Mouse (Mus musculus): ENCODE measurements around the gene Gjc3. TPM values are rescaled to one million over a fixed set of nuclear protein-coding genes. Genes with fewer than 3 reads are reported as not detected.
"Not testable (repeated sequence)": the region's sequence is repeated elsewhere in the genome, so short reads cannot be mapped to it uniquely, and the experiment has no call there.

Gene Gjc3
- polyA plus RNA-seq, 1 experiment from 2014 or later = 0.05 TPM

DNA sequence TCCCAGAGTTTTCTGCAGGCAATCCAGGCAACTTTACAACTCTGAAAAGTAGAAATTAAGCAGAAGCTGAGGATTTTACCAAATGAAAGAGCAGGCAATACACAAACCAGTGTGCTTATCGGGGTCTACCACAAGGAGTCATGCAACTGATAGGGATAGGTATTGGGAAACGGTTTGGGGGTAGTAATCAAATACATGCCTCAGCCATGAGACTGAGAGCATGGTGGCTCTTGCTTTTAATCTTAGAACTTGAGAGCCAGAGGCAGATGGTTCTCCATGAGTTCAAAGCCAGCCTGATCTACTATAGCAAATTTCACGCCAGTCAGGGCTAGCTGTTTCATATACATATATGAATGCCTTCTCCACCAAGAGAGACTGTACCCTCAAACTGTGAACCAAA lies 6.5 kb downstream of the Gjc3 start:
- Histone ChIP-seq H3K27ac (ENCODE audit: poor library complexity, severe bottlenecking) (no peak overlapping the region), H3K4me3 (no peak overlapping the region), H3K9ac (no peak overlapping the region), H3K4me2 (no peak overlapping the region), H3K36me3 (no peaks in the 10 kb centered on the region), H3K4me1 (replicated peaks) (no peaks in the 10 kb centered on the region), H3K9me3 (replicated peaks) (0 out of 2 replicates have a peak, but pooled peaks cover 3% of the 10 kb centered on the region), H3K27me3 (replicated peaks) (no peaks in the 10 kb centered on the region)
- ATAC-seq (ENCODE audit: insufficient number of reproducible peaks, low FRiP score) = no peak
- 77% methylated on average over 3 of the region's 3 CpGs for WGBS

DNA sequence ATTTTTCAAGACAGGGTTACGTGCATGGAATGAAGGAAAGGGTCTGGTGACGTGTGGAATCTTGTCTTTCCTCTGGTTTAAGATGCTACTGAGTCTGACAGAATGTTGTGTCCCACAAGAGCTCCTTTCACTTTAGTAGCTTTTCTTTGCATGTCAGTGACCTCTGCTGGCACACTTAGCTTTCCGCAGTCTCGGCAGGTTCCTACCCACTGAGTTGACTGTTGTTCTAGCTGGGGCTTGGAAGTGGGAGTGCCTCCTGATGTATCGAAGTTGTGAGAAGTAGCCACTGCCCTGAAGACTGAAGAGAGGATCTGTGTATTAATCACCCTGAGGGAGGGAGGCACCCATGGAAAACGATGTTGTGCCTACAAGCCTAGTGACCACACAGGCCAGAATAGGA lies 11.7 kb downstream of the Gjc3 start:
- ATAC-seq (ENCODE audit: insufficient number of reproducible peaks, low FRiP score) = no peak
- no peaks in the 10 kb centered on the region for H3K27me3 ChIP-seq (replicated peaks)
- no peak overlapping the region for H3K4me3 ChIP-seq
- H3K4me1 ChIP-seq (replicated peaks) = no peaks in the 10 kb centered on the region
- no peaks in the 10 kb centered on the region for H3K36me3 ChIP-seq
- no peak overlapping the region for H3K9ac ChIP-seq
- WGBS = 40% methylated on average over 6 of the region's 6 CpGs
- H3K27ac ChIP-seq (ENCODE audit: poor library complexity, severe bottlenecking) = no peak overlapping the region
- H3K4me2 ChIP-seq = no peak overlapping the region
- H3K9me3 ChIP-seq (replicated peaks) = no peaks in the 10 kb centered on the region

DNA sequence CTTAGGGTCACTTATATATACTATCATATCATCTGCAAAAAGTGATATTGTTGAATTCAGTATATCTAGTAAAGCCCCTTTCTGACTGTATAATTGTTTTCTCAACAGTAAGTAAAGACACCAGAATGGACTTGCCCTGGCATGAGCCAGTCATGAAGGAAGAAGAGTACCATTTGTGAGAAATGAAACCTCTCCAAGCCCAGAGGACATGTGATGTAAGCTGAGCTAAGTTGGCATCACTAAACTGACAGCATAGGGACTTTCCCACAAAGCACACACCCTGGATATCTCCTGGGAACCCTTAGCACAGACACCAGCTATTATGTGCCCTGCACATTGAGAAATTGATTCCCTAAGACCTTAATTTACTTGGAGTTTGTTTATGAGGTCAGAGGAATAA lies 15.6 kb downstream of the Gjc3 start:
- H3K4me1 ChIP-seq (replicated peaks) = no peaks in the 10 kb centered on the region
- H3K9me3 ChIP-seq (replicated peaks) = no peaks in the 10 kb centered on the region
- ATAC-seq (ENCODE audit: insufficient number of reproducible peaks, low FRiP score) = no peak

DNA sequence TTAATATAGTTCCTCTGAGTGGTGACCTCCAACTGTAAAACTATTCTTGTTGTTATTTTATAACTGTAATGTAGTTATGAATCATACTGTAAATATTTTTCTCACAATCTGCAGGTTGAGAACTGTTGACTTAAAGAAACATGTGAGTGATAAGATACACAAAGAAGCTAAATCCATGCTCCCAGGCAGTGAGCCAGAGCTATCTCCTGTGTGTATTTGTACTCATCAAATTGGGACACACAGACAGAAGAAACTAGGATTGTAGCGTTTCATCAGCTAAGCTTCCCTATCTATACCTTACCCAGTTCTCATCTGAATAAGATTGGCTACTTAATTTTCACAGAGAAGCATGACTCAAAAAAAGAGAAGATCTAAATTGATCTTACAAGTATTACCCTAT lies 19.8 kb downstream of the Gjc3 start:
- Histone ChIP-seq H3K4me2 (no peak overlapping the region), H3K4me3 (no peak overlapping the region), H3K36me3 (no peaks in the 10 kb centered on the region), H3K27me3 (replicated peaks) (0 out of 2 replicates have a peak, but pooled peaks cover 2% of the 10 kb centered on the region), H3K9me3 (replicated peaks) (no peaks in the 10 kb centered on the region), H3K4me1 (replicated peaks) (no peaks in the 10 kb centered on the region), H3K27ac (ENCODE audit: poor library complexity, severe bottlenecking) (no peak overlapping the region), H3K9ac (no peak overlapping the region)
- WGBS = 51% methylated on average over 1 of the region's 1 CpGs
- ATAC-seq (ENCODE audit: insufficient number of reproducible peaks, low FRiP score) = no peak

More for the DNA sequence above, 15.6 kb downstream of the Gjc3 start:
- Histone ChIP-seq H3K36me3 (no peaks in the 10 kb centered on the region), H3K9ac (no peak overlapping the region), H3K27me3 (replicated peaks) (0 out of 2 replicates have a peak, but pooled peaks cover 2% of the 10 kb centered on the region), H3K4me3 (no peak overlapping the region), H3K4me2 (no peak overlapping the region), H3K27ac (ENCODE audit: poor library complexity, severe bottlenecking) (no peak overlapping the region)

DNA sequence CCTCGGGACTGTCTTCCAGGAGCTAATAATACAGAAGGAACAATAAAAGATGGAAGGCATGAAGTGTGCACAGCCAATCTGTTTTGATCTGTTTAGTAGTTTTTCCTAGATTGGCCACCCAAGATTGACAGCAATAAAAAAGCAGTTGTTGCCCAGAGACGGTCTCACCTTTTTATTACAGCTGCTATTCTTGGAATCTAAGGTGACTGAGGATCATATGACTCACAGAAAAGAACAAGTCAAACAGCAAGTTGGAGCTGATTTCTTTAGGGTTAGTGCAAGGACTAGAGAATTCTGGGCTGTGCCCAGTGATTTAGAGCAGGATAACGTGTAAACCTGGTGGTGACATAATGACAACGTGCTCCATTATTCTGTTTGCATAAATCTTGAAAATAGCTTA lies 21.9 kb downstream of the Gjc3 start:
- 81% methylated on average over 4 of the region's 4 CpGs for WGBS

DNA sequence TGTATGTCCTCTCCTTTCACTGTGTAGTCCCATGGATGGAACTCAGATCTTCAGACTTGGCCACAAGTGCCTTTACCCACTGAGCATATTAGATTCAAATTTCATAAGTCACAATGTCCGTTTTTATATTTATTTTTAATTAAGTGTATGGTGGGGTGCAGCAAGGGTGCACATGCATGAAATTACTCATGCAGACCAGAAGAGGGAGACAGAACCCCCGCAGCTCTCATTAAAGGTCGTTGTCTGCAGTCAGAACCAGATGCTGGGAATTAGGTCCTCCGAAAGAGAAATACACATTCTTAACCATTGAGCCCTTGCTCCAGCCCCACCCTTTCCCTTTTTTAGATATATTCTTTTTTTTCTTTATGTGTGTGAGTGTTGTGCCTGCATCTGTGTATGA lies 25.7 kb downstream of the Gjc3 start:
- Histone ChIP-seq H3K36me3 (no peaks in the 10 kb centered on the region), H3K27me3 (replicated peaks) (no peaks in the 10 kb centered on the region), H3K4me2 (no peak overlapping the region), H3K4me3 (no peak overlapping the region), H3K9ac (no peak overlapping the region), H3K4me1 (replicated peaks) (no peaks in the 10 kb centered on the region), H3K27ac (ENCODE audit: poor library complexity, severe bottlenecking) (no peak overlapping the region), H3K9me3 (replicated peaks) (peaks cover 4% of the 10 kb centered on the region; the same call in 1 of the 2 replicates)
- 58% methylated on average over 4 of the region's 4 CpGs for WGBS
- no peak for ATAC-seq (ENCODE audit: insufficient number of reproducible peaks, low FRiP score)

More for the DNA sequence above, 21.9 kb downstream of the Gjc3 start:
- Histone ChIP-seq H3K9me3 (replicated peaks) (peaks cover 4% of the 10 kb centered on the region; the same call in 1 of the 2 replicates), H3K4me2 (no peak overlapping the region), H3K27ac (ENCODE audit: poor library complexity, severe bottlenecking) (no peak overlapping the region), H3K9ac (no peak overlapping the region), H3K27me3 (replicated peaks) (0 out of 2 replicates have a peak, but pooled peaks cover 2% of the 10 kb centered on the region), H3K4me3 (no peak overlapping the region), H3K36me3 (no peaks in the 10 kb centered on the region), H3K4me1 (replicated peaks) (no peaks in the 10 kb centered on the region)
- ATAC-seq (ENCODE audit: insufficient number of reproducible peaks, low FRiP score) = no peak

DNA sequence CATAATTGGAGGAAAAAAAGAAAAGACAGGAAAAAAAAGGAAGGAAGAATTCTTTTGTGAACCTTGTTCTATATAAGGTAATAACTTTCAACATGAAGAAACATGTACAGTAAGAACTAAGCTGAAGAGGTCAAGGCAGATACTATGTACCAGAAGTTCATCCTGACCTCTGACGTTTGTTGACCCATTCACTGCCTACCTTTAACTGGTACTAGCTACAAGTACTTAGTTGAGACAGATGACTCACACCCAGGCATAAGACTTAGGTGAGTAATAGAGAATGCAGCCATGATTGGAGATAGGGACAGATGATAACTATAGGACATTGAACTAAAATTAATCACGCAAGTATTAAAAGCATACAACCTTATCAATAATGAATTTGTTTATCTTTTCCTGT lies 26.4 kb downstream of the Gjc3 start:
- 77% methylated on average over 2 of the region's 2 CpGs for WGBS
- H3K4me2 ChIP-seq = no peak overlapping the region
- H3K9me3 ChIP-seq (replicated peaks) = peaks cover 4% of the 10 kb centered on the region; the same call in 1 of the 2 replicates
- H3K27me3 ChIP-seq (replicated peaks) = no peaks in the 10 kb centered on the region
- H3K9ac ChIP-seq = no peak overlapping the region
- H3K4me1 ChIP-seq (replicated peaks) = no peaks in the 10 kb centered on the region
- no peak for ATAC-seq (ENCODE audit: insufficient number of reproducible peaks, low FRiP score)
- H3K36me3 ChIP-seq = no peaks in the 10 kb centered on the region
- no peak overlapping the region for H3K4me3 ChIP-seq
- no peak overlapping the region for H3K27ac ChIP-seq (ENCODE audit: poor library complexity, severe bottlenecking)

DNA sequence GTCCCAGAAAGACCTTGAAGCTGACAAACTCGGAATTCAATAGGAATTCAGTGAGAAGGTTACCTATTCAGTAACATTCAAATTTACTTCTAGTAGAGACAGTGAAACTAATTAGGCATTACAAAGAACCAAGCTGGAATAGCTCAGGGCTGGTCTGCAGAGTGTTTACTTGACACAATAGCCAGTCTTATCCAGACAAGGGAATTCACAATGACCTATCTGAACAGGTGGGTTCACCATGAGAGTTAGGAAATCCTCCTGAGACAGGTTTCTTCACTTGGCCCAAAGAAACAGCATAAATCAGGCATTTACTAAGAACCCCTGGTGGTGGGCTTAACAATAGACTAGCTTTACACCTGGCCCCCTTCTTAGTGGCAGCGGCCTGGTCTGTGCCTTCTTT lies 29.0 kb downstream of the Gjc3 start:
- 64% methylated on average over 2 of the region's 2 CpGs for WGBS

DNA sequence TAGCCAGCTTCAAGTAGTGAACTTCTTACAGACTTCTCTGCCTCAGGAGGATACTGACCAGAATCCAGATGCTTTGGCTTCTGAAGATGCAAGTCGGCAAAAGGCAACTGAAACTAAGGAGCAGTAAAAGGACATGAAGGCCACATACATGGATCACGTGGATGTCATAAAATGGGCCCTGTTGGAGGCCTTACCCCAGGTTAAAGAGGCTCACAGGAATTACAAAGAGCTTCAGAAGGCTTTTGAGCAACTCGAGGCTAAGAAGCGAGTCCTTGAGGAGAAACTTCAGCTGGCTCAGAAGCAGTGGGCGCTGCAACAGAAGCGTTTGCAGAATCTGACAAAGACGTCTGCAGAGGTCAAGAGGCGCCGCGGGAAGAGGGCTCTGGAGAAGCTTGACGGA lies 34.5 kb downstream of the Gjc3 start:
- Histone ChIP-seq H3K9me3 (replicated peaks) (no peaks in the 10 kb centered on the region), H3K36me3 (no peaks in the 10 kb centered on the region), H3K4me1 (replicated peaks) (no peaks in the 10 kb centered on the region), H3K27me3 (replicated peaks) (no peaks in the 10 kb centered on the region), H3K9ac (no peak overlapping the region), H3K4me2 (no peak overlapping the region), H3K27ac (ENCODE audit: poor library complexity, severe bottlenecking) (no peak overlapping the region), H3K4me3 (no peak overlapping the region)
- 67% methylated on average over 11 of the region's 11 CpGs for WGBS
- ATAC-seq (ENCODE audit: insufficient number of reproducible peaks, low FRiP score) = no peak

More for the DNA sequence above, 29.0 kb downstream of the Gjc3 start:
- H3K4me3 ChIP-seq; H3K36me3 ChIP-seq; ATAC-seq (ENCODE audit: insufficient number of reproducible peaks, low FRiP score); H3K4me1 ChIP-seq (replicated peaks); H3K27me3 ChIP-seq (replicated peaks); H3K9me3 ChIP-seq (replicated peaks); H3K4me2 ChIP-seq; H3K9ac ChIP-seq; H3K27ac ChIP-seq (ENCODE audit: poor library complexity, severe bottlenecking): not testable (repeated sequence)

DNA sequence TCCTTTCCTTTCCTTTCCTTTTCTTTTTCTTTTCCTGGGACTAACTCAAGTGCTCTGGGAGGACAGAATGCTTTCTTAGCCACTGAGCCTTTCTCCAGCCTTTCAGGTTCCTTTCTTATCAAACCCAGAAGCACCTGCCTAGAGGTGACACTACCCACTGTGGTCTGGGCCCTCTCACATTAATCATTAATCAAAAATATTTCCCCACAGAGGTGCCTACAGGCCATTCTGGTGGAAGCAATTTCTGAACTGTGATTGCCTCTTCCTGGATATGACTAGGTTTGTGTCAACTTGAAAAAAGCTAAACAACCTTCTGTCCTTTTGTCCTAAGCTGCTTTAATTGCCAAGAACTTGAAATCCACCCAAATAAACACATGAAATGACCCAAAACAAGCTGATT lies 40.7 kb downstream of the Gjc3 start:
- H3K4me2 ChIP-seq = no peak overlapping the region
- no peaks in the 10 kb centered on the region for H3K4me1 ChIP-seq (replicated peaks)
- no peak overlapping the region for H3K9ac ChIP-seq
- H3K27ac ChIP-seq (ENCODE audit: poor library complexity, severe bottlenecking) = no peak overlapping the region
- H3K36me3 ChIP-seq = no peaks in the 10 kb centered on the region
- H3K4me3 ChIP-seq = no peak overlapping the region
- no peaks in the 10 kb centered on the region for H3K9me3 ChIP-seq (replicated peaks)
- no peak for ATAC-seq (ENCODE audit: insufficient number of reproducible peaks, low FRiP score)
- no peaks in the 10 kb centered on the region for H3K27me3 ChIP-seq (replicated peaks)

DNA sequence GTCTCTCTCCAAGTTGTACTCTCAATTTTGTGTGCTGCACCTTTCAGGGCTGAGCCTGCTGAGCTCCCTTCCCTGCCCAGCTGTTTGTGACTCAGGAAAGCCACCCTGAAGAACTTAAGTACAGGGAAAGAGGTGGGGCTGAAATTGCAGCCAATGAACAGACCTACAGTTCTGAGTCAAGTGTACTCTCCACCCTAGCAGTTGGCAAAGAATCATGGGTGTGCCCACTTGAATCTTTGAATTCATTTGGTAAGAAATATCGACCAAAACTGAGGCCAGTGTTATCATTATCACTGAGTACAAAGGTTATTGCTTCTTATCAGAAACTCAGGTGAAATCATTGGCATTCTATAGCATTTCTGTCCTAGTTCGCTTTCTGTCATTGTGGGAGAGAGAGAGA lies 41.4 kb downstream of the Gjc3 start, which contains the start of gene Cyp3a13:
Gene Cyp3a13 (minus strand): TSS at position 88 of the 400 bp plus-strand sequence.
- Histone ChIP-seq H3K9me3 (replicated peaks) (no peaks in the 10 kb centered on the region), H3K4me3 (no peak within 1 kb of the TSS), H3K9ac (no peak within 1 kb of the TSS), H3K27ac (ENCODE audit: poor library complexity, severe bottlenecking) (no peak within 1 kb of the TSS), H3K27me3 (replicated peaks) (no peaks in the 10 kb centered on the region), H3K4me2 (no peak within 1 kb of the TSS), H3K4me1 (replicated peaks) (no peaks in the 10 kb centered on the region), H3K36me3 (no peaks in the 10 kb centered on the region)
- 45% methylated on average over 2 of the region's 2 CpGs for WGBS
- no peak for ATAC-seq (ENCODE audit: insufficient number of reproducible peaks, low FRiP score)

DNA sequence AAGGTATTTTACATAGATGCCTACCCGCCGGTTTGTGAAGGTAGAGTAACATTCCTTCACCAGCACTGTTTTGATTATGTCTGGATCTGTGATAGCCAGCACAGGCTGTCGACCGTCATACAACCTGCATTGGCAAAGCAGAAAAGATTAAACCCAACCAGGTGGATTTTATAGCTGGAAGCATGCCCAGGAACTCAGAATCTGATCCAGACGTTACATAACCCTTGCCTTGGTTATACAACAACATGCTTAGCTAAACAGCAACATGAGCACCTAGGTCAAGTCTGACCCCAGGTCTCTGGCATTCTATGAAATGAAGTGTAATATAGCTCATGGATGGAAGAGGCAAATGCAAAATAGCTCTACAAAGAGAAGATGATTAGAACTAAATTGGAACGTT lies 47.3 kb downstream of the Gjc3 start:
- 71% methylated on average over 6 of the region's 6 CpGs for WGBS
- Histone ChIP-seq H3K4me2 (no peak overlapping the region), H3K9ac (no peak overlapping the region), H3K4me1 (replicated peaks) (no peaks in the 10 kb centered on the region), H3K9me3 (replicated peaks) (no peaks in the 10 kb centered on the region), H3K4me3 (no peak overlapping the region), H3K27me3 (replicated peaks) (no peaks in the 10 kb centered on the region), H3K36me3 (no peaks in the 10 kb centered on the region), H3K27ac (ENCODE audit: poor library complexity, severe bottlenecking) (no peak overlapping the region)
- no peak for ATAC-seq (ENCODE audit: insufficient number of reproducible peaks, low FRiP score)

Data from heart, embryonic 12.5 days (tissue).